Mouse (Mus musculus) bone marrow macrophage, adult 2 months (primary cell): ENCODE measurements around the gene Wdr38. TPM values are rescaled to one million over a fixed set of nuclear protein-coding genes. Genes with fewer than 3 reads are reported as not detected.

Experiments used
- H3K27ac ChIP-seq: 2 replicates; pipeline ENCODE4 v1.5.1; 2012; ENCODE audit warnings: low read depth, low read length; ENCODE audit not compliant: insufficient read depth
- H3K4me1 ChIP-seq: 2 replicates; pipeline ENCODE4 v1.6.1; 2012; ENCODE audit warnings: low read length; ENCODE audit not compliant: control insufficient read depth, insufficient read depth
- H3K4me3 ChIP-seq: 2 replicates; pipeline ENCODE4 v1.5.1; 2012; ENCODE audit warnings: mild to moderate bottlenecking, low read length, moderate library complexity; ENCODE audit not compliant: insufficient read depth
- CTCF ChIP-seq: IDR thresholded peaks from 2 replicates; pipeline ENCODE4 v1.5.1; 2012; ENCODE audit warnings: low read depth, mild to moderate bottlenecking, low read length, moderate library complexity
- POLR2A ChIP-seq: IDR thresholded peaks from 2 replicates; pipeline ENCODE4 v1.6.1; 2012; ENCODE audit warnings: mild to moderate bottlenecking, low read depth, low read length, borderline replicate concordance
- polyA plus RNA-seq: library from polyadenylated mRNA; stranded (reverse); fragments of >200 nt; gene quantifications from 2 replicates; pipeline ENCODE4 v1.2.4, GENCODE M21; 2012; ENCODE audit not compliant: missing spikeins, insufficient read depth, insufficient read length

Wdr38 gene
- polyA plus RNA-seq, 1 experiment = 1.1 TPM

DNA sequence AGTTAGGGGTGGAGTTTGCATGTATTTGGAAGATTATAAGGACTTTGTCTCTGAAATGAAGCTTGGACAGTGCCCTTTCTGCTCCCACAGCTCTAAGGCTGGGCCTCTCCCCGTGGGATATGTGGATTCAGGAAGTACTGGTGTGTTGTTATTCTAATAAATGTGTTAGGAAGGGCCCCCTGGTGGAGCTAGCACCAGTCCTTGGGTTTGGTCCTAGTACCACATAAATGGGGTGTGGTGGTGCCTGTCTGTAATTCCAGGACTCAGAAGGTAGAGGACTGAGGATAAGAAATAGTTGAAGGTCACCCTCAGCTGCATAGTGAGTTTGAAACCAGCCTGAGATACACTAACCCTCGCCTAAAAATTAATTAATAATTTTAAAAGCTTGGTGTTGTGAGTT lies 24.1 kb upstream of the Wdr38 start:
- TF ChIP-seq POLR2A = no peak
- Histone ChIP-seq H3K4me3 (no peak overlapping the region), H3K27ac (no peak overlapping the region), H3K4me1 (peaks cover 12% of the 10 kb centered on the region)

DNA sequence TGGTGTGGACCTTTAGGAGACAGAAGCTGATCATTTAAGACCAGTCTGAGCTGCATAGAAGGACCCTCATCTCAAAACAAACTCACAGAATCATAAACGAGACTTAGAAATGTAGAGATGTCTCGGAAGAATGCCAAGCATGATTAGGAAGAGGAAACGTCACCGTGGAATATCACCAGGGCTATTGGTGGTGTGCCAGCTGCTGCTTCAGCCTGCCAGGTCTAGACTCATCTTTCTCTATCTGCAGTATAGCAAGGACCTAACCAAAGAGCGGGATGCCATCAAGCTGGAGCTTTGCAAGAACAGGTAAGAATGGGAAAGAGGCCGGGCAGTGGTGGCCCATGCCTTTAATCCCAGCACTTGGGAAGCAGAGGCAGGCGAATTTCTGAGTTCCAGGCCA lies 23.6 kb upstream of the Wdr38 start:
- TF ChIP-seq POLR2A (no peak), CTCF (no peak)
- Histone ChIP-seq H3K4me1 (peaks cover 12% of the 10 kb centered on the region), H3K27ac (no peak overlapping the region), H3K4me3 (no peak overlapping the region)

DNA sequence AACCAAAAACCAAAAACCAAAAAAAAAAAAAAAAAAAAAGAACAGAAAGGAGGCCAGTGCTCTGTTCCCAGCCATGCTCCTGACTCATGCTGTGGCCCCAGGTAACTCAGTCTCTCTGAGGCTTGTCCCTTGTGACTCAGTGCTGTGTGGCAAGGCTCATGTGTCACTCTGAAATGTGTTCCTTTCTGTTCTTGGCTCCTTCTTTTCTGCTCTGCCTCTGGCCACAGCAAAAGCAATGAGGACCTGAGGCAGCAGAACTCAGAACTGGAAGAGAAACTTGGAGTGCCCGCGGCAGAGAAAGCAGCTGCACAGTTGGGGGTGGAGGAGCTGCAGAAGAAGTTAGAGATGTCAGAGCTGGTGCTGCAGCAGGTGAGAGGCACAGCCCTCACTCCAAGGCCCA lies 23.1 kb upstream of the Wdr38 start:
- Histone ChIP-seq H3K27ac (no peak overlapping the region), H3K4me3 (no peak overlapping the region), H3K4me1 (peaks cover 12% of the 10 kb centered on the region)
- TF ChIP-seq CTCF (no peak), POLR2A (no peak)

DNA sequence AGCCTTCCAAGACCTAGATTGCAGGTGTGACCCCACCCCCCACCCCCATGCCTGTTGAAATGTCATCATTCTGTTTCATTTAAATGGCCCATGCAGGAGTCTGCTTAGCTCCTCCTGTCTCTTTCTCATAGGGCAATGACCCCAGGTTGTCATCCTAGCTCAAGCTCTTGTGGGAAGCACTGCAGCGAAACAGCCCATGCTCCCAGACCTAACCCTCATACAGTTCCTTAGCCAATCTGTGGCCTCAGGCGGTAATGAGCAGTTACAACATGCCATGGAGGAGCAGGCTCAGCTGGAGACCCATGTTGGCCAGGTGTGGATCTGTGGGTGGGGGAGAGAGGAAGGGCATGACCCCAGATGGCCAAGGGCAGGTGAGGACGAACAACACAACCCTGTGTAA lies 22.1 kb upstream of the Wdr38 start:
- H3K4me3 ChIP-seq = no peak overlapping the region
- no peak for TF ChIP-seq POLR2A
- no peak for TF ChIP-seq CTCF
- peaks cover 12% of the 10 kb centered on the region for H3K4me1 ChIP-seq
- no peak overlapping the region for H3K27ac ChIP-seq

DNA sequence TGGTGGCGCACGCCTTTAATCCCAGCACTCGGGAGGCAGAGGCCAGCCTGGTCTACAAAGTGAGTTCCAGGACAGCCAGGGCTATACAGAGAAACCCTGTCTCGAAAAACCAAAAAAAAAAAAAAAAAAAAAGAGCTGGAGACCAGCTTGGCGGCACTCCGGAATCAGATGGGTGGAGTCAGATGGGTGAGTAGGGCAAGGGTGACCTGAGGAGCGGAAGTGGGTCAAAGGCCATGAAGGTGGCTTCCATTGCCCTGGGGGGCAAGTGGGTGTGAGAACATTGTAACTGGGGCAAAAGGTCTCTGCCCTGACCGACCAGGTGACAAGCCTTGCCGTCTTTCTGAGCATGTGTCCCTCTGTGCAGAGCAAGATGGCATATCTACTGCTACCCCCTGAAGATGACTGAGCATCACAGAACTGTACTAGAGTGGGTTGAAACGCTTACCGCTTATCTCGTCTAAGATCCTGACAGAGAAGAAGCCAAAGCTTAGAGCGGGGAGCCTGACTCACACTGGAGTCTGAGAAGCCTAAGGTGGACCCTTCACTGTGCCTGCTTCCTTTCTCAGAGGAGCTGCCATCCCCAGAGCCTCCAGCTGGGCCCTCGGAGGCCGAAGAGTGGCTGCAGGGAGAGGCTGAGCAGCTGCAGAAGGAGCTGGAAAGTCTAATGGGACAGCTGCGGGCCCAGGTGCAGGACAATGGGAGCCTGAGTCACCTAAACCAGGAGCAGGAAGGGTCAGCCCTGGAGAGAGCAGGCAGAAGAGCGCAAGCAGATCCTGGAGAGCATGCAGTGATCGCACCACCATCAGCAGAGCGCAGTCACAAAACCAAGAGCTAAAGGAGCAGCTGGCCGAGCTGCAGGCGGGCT lies 21.1 kb upstream of the Wdr38 start:
- no peak overlapping the region for H3K4me3 ChIP-seq
- H3K27ac ChIP-seq = no peak overlapping the region
- no peak for TF ChIP-seq POLR2A
- TF ChIP-seq CTCF = no peak

DNA sequence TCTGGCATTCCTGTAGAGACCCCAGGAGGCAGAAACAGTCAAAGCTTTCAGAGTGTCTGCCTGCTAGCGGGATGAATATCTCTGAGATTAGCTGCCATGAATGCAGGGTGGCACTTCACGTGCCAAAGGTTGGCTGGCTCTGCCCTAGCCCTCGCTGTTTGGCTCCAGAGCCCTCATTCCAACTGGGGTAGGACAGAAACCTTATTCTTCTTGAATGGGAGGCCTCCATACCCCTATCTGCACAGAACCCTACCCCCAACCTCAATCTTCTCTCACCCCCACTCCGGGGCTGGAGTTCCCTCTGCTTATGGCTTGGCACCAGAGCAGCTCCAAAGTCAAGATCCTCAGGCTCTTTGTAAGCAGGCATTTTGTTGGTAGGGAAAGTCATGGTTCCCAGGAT lies 19.4 kb upstream of the Wdr38 start:
- no peak overlapping the region for H3K4me3 ChIP-seq
- no peak overlapping the region for H3K27ac ChIP-seq
- peaks cover 15% of the 10 kb centered on the region for H3K4me1 ChIP-seq
- TF ChIP-seq POLR2A (no peak), CTCF (no peak)

More for the DNA sequence above, 21.1 kb upstream of the Wdr38 start:
- peaks cover 15% of the 10 kb centered on the region for H3K4me1 ChIP-seq

DNA sequence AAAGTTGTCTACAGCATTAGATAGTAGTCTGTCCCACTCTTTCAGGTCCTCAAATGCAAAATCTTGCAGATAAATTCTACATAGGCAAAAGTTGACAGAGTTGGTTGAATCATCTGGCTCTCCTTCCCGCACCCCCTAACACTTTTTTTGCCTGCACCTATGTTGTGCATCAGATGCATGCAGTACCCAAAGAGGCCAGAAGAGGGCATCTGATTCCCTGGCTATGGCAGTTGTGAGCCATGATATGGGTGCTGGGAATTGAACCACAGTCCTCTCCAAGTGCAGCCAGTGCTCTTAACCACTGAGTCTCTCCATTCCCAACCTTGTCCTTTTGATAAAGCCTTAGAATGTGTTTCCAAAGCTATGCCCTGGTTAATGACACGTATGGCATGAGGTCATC lies 13.8 kb upstream of the Wdr38 start:
- Histone ChIP-seq H3K4me1 (peaks cover 10% of the 10 kb centered on the region), H3K4me3 (no peak overlapping the region), H3K27ac (no peak overlapping the region)
- TF ChIP-seq CTCF (no peak), POLR2A (no peak)

DNA sequence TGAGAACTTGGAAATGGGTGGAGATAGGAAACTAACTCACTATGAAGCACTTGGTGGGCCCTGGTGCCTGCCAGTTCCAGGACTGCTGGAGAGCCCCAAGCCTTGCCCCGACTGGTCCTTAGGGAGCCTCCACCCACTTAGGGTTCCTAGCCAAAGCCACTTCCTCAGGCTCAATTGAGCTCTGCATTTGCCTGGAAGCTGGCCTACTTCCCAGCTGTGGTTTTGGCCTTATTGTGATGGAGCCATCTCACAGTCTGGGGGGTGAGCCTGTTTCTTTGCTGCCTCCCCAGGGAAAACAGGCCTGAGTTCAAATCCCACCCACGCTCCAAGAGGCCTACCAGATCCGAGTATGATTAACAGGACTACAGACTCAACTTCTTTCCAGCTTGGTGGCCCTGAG lies 10.7 kb upstream of the Wdr38 start:
- TF ChIP-seq CTCF = no peak
- no peak for TF ChIP-seq POLR2A
- H3K27ac ChIP-seq = no peak overlapping the region
- no peak overlapping the region for H3K4me3 ChIP-seq
- H3K4me1 ChIP-seq = peaks cover 7% of the 10 kb centered on the region

DNA sequence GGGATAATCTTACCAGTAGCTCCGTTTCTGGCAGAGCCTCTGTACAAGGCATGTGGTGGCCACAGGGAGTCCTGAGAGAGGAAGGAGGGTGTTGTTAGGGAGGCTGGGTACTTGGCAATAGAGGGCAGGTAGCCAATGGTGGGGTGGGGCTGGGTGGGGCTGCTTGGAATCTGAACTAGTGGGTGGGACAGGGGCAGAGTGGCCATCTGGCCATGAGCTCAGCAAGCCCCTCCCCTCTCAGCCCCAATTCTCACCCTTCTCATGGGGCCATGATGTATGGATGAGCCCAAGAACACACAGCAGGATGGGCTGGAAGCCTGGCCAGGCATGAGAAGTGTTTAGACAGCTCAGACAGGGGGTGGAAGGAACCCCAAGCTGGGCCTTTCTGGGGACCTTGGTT lies 9.9 kb upstream of the Wdr38 start:
- Histone ChIP-seq H3K27ac (no peak overlapping the region), H3K4me3 (no peak overlapping the region), H3K4me1 (peaks cover 7% of the 10 kb centered on the region)
- no peak for TF ChIP-seq POLR2A
- no peak for TF ChIP-seq CTCF

DNA sequence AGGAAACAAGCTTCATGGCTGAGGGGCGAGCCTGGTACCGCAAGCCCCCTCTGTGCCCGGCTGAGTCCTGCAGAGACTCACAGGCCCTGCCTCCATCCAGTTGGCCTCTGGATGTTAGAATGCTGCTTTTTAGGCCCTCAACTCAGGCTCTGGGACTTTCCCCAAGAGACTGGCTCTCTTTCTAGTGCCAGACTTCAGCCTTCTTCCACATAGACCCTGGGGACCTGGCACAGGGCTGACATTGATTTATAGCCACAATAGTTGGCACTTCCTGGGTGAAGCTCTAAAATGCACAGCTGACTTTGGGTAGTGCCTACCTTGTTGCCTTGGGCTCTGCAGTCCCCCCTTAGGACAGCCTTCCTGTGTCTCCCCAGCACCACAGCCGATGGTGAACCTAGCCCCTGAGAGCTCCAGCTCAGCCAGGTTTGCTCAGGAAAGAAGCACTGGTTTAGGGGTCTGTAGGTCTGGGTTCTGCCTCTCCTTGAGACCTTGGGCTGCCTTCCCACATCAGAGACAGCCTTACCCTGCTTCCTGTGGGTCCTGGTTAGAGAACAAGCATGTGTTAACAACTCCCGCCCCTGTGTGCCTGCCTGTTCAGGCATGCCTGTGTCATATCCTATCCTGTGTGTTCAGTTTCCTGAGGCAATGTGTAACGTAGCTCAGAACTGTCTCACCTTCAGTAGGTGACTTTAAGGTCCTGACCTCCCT lies 9.3 kb upstream of the Wdr38 start:
- Histone ChIP-seq H3K27ac (no peak overlapping the region), H3K4me3 (no peak overlapping the region), H3K4me1 (peaks cover 7% of the 10 kb centered on the region)
- no peak for TF ChIP-seq POLR2A
- TF ChIP-seq CTCF = no peak
